Mouse (Mus musculus) liver, adult 2 months (tissue): ENCODE measurements at regions not wholly inside any gene's neighbourhood (a gene's known extent, or its start where the extent isn't known, plus 50 kb on each side); places are given as distances from the start of the nearest gene placed in this dataset.

ENCODE experiments used
- DNase-seq: peaks from one replicate; pipeline ENCODE4 v3.0.0-alpha.2; 2011; ENCODE audit warnings: low read depth, low spot score; ENCODE audit errors: extremely low read depth
- H3K27ac ChIP-seq: fragments of 200-500 bp; replicated peaks from 2 replicates; pipeline ENCODE4 v1.5.1; 2012; ENCODE audit warnings: low read depth, mild to moderate bottlenecking, control low read depth, inconsistent platforms, low read length; ENCODE audit not compliant: insufficient read depth
- H3K27me3 ChIP-seq: fragments of 200-500 bp; 2 replicates; pipeline ENCODE4 v1.6.1; 2012; ENCODE audit warnings: mild to moderate bottlenecking, moderate library complexity, low read length, inconsistent platforms; ENCODE audit not compliant: control insufficient read depth, insufficient read depth
- H3K36me3 ChIP-seq: fragments of 200-500 bp; 2 replicates; pipeline ENCODE4 v1.6.1; 2012; ENCODE audit warnings: low read length, inconsistent platforms; ENCODE audit not compliant: control insufficient read depth, insufficient read depth
- H3K4me1 ChIP-seq: fragments of 200-500 bp; 2 replicates; pipeline ENCODE4 v1.6.1; 2011; ENCODE audit warnings: low read length; ENCODE audit not compliant: control insufficient read depth, insufficient read depth
- H3K4me3 ChIP-seq: fragments of 200-500 bp; 2 replicates; pipeline ENCODE4 v1.5.1; 2011; ENCODE audit warnings: low read depth, mild to moderate bottlenecking, control low read depth, low read length, moderate library complexity; ENCODE audit not compliant: insufficient read depth
- H3K79me2 ChIP-seq: fragments of 200-500 bp; 2 replicates; pipeline ENCODE4 v1.6.1; 2012; ENCODE audit warnings: inconsistent platforms, mild to moderate bottlenecking, low read length, moderate library complexity; ENCODE audit not compliant: control insufficient read depth, insufficient read depth
- H3K9ac ChIP-seq: fragments of 200-500 bp; 2 replicates; pipeline ENCODE4 v1.6.1; 2012; ENCODE audit warnings: low read depth, mild to moderate bottlenecking, control low read depth, inconsistent platforms, low read length
- CTCF ChIP-seq: fragments of 200-500 bp; IDR thresholded peaks from 2 replicates; pipeline ENCODE4 v1.5.1; 2011; ENCODE audit warnings: low read depth, low read length, control low read depth
- POLR2A ChIP-seq: fragments of 200-500 bp; IDR thresholded peaks from 2 replicates; pipeline ENCODE4 v1.6.1; 2011; ENCODE audit warnings: low read length, control low read depth; ENCODE audit not compliant: insufficient read depth; ENCODE audit errors: extremely low read depth
- WGBS: fragments of 180-500 bp; shearing (Covaris S2); methylation state at CpG from one replicate; pipeline ENCODE4 v1.1.7; 2018; 5-methylcytosine and 5-hydroxymethylcytosine counted together

- Histone ChIP-seq H3K9ac (no peak overlapping the region), H3K36me3 (no peaks in the 10 kb centered on the region), H3K4me1 (no peaks in the 10 kb centered on the region), H3K79me2 (no peaks in the 10 kb centered on the region), H3K27ac (peak overlapping the region; percentile 36), H3K4me3 (no peak overlapping the region), H3K27me3 (no peaks in the 10 kb centered on the region)
- no peak for DNase-seq
- no peak for TF ChIP-seq POLR2A
- TF ChIP-seq CTCF = no peak
- WGBS = 86% methylated on average over 2 of the region's 2 CpGs
Measured at GRCm38 (mm10) chrX:167033091-167033490, 176.0 kb downstream of the Tmsb4x start.

DNA sequence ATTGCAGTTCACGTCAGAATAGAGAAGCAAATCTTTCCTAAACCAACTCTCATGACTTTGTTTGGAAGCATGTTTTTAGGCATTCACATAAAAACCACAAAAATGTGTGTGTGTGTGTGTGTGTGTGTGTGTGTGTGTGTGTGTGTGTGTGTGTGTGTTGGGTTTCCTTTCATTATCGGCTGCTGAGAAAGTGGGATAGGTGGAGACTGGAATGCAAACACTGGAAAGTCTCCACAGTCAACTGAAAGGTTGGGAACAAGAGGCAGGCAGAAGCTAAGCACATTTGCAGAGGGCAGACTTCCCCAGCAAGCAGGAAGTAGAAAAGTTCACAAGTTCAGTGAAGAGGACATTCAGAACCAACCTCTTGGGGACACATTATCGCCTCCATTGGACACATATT, 176.5 kb downstream of the Tmsb4x start:
- no peak for TF ChIP-seq POLR2A
- Histone ChIP-seq H3K27me3 (no peaks in the 10 kb centered on the region), H3K4me3 (no peak overlapping the region), H3K4me1 (no peaks in the 10 kb centered on the region), H3K79me2 (no peaks in the 10 kb centered on the region), H3K9ac (no peak overlapping the region), H3K36me3 (no peaks in the 10 kb centered on the region), H3K27ac (peak overlapping the region; percentile 36)
- peak; percentile 29 for DNase-seq
- WGBS = 13% methylated on average over 3 of the region's 3 CpGs

DNA sequence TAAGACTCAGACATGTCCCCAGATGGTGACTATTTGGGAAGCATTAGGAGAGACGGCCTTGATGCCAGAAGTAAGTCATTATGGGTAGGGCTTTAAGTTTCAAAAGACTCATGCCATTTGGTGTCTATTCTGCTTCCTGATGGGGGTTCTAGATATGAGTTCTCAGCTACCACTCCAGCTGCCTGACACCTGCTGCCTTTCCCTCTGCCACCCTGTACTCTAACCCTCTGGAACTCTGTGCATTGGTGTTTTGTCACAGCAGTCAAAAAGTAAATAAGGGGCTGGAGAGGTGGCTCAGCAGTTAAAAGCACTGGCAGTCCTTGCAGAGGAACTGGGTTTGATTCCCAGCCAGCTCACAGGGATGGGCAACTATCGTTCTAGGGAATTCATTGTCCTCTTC, 177.6 kb downstream of the Tmsb4x start:
- TF ChIP-seq CTCF (no peak), POLR2A (no peak)
- Histone ChIP-seq H3K9ac (no peak overlapping the region), H3K27ac (no peak overlapping the region), H3K27me3 (no peaks in the 10 kb centered on the region), H3K4me3 (no peak overlapping the region), H3K4me1 (no peaks in the 10 kb centered on the region), H3K36me3 (no peaks in the 10 kb centered on the region), H3K79me2 (no peaks in the 10 kb centered on the region)
- 62% methylated on average over 2 of the region's 2 CpGs for WGBS
- no peak for DNase-seq

- Histone ChIP-seq H3K4me3 (no peak overlapping the region), H3K36me3 (no peaks in the 10 kb centered on the region), H3K9ac (no peak overlapping the region), H3K4me1 (no peaks in the 10 kb centered on the region), H3K27me3 (no peaks in the 10 kb centered on the region), H3K27ac (no peak overlapping the region), H3K79me2 (no peaks in the 10 kb centered on the region)
- WGBS = 61% methylated on average over 2 of the region's 2 CpGs
- TF ChIP-seq CTCF (no peak), POLR2A (no peak)
- no peak for DNase-seq
Measured at GRCm38 (mm10) chrX:167015602-167016001, 193.5 kb downstream of the Tmsb4x start.

GRCm38 (mm10) chrX:167014322-167014721, 194.8 kb downstream of the Tmsb4x start:
- Histone ChIP-seq H3K27ac (no peak overlapping the region), H3K36me3 (no peaks in the 10 kb centered on the region), H3K4me1 (no peaks in the 10 kb centered on the region), H3K27me3 (no peaks in the 10 kb centered on the region), H3K79me2 (no peaks in the 10 kb centered on the region), H3K4me3 (no peak overlapping the region), H3K9ac (no peak overlapping the region)
- TF ChIP-seq POLR2A = no peak
- no peak for TF ChIP-seq CTCF
- no peak for DNase-seq
- WGBS = 72% methylated on average over 2 of the region's 2 CpGs

DNA sequence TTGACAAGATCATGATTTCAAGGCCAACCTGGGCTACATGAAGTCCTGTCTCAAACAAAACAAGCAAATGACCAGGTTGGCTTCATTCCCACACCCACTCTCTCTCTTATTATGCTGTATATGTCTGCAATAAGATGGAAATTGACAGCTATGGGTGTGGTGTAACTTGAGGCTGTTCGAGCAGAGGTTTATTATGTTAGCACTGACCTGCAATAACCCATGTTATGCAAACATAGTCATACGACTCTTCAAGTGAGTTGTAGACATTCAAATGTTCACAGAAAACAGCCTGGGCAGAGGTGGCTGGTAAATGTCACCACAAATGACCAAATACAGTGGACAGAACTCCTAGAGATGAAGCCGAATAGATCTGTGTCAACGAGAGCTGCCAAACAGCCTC, 196.2 kb downstream of the Tmsb4x start:
- no peaks in the 10 kb centered on the region for H3K4me1 ChIP-seq
- no peaks in the 10 kb centered on the region for H3K79me2 ChIP-seq
- 22% methylated on average over 4 of the region's 4 CpGs for WGBS
- peak; percentile 19 for DNase-seq
- H3K27me3 ChIP-seq = no peaks in the 10 kb centered on the region
- H3K4me3 ChIP-seq = no peak overlapping the region
- H3K36me3 ChIP-seq = no peaks in the 10 kb centered on the region
- no peak overlapping the region for H3K9ac ChIP-seq
- no peak overlapping the region for H3K27ac ChIP-seq
- no peak for TF ChIP-seq POLR2A
- no peak for TF ChIP-seq CTCF
